Mouse (Mus musculus) cerebellum, adult 11 months (tissue): Measurements from ENCODE around the gene Gm44965.
"Not testable (repeated sequence)": the region's sequence is repeated elsewhere in the genome, so short reads cannot be mapped to it uniquely, and the experiment has no call there.

Experiments used
- DNase-seq: peaks from one replicate; pipeline ENCODE4 v3.0.0; 2022

The Gm44965 gene

DNA sequence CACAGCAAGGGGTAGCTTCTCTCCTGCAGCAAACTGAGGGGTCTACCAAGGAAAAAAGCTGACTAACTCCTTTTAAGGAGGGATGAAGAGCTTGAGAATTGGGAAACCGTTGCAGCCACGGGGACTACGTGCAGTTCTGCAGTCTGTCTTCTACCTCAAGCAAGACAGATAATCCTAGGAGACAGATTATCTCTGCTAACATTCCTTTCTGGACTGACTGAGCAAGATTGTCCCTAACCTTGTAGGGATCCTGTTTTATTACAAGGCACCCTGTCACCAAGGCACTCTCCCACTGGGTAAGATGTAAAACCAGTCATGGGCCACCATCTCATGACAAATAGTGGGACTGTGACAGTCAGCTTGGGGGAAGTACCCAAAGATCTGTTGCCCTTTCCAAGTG is 12.5 kb upstream of the Gm44965 start:
- DNase-seq: no peak

DNA sequence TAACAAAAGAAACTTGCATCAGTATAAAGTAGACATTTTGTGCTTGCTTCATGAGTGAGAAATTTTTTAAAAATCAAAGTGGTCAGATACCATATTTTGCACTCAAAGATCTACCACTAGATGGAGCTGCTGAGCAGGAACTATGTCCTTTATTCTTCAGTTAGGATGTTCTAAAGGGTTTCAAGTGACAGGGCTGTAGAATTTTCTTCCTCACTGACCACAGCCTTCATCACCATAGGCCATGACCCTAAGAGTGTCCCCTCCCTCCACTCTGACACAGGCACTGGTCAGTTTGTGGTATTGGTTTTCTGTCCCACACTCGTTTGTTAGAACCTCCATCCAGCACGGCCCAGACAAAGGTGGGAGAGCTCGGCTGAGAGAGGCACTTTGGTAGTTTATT is 11.7 kb upstream of the Gm44965 start:
- DNase-seq: no peak

DNA sequence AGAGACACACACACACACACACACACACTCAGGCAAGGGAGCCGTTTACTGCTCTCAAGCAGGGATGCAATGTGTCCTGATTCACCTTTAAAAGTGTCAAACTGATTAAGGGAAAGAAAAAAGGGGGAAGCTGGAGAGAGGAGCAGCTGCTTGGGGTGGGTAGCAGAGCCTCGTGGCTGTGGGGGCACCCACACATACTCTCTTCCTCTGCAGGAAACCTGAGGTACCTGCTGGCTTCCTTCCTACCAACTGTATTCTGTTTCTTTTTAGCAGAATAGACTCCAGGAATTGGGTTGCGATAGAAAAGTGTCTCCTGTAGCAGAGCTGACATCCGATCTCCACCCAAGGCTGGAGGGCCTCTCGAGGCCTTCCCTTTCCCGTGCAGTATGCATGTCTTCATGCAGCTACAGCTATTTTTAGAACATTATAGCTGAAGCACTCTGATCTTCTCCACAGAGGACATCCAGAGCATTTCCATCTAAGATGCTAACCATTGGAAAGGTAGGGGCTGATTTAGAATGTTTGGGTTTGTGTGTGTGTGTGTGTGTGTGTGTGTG is 4.5 kb upstream of the Gm44965 start, which contains the start of gene Gm45021:
Gm45021 (plus strand) TSS at position 417 of the 557 bp plus-strand sequence.
- DNase-seq: no peak

DNA sequence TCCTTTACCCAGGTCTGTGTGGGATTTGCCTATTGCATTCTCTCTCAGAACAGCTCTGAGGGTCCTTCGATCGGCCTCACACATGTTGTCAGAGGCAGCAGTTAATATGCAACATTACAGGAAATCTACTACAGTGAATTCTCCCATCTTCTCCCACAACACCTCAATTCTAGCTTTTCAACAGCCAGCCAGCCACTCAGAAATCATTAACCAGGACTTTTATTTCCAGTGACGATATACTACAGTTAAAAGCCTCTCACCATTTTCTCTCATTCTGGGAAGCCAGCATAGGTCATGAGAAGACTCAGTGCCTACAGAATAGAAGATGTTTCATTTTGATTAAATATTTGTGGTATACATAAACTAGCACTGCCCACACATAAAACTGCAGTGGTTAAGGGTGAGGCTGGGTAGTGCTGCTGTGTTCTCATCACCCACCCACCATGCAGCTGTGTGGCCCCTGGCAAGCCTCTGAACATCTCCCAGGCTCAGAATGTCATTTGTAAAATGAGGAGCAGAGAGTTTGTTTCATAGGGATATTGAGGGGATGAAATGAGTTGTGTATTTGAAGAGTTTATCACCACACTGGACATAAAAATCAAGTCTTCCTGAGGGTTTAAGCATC is 2.4 kb upstream of the Gm44965 start:
- no peak for DNase-seq

DNA sequence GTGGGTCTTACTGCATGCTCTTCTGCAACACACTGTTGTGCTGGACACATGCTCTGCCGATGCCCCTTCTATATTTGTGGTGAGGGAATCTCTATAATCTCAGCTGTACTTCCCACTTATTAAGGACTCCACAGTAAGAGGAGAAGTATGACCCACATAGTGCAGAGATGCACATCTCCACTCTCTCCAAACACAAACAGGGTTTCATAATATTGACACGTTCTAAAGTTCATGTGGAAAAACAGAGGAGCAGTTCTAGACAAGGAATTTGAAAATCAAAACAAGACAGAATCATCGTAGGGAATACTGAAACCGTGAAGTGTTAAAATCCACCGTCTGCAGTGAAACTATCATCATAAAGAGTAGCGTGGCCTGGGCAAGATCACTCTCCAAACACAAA is 1.9 kb upstream of the Gm44965 start:
- DNase-seq: no peak

DNA sequence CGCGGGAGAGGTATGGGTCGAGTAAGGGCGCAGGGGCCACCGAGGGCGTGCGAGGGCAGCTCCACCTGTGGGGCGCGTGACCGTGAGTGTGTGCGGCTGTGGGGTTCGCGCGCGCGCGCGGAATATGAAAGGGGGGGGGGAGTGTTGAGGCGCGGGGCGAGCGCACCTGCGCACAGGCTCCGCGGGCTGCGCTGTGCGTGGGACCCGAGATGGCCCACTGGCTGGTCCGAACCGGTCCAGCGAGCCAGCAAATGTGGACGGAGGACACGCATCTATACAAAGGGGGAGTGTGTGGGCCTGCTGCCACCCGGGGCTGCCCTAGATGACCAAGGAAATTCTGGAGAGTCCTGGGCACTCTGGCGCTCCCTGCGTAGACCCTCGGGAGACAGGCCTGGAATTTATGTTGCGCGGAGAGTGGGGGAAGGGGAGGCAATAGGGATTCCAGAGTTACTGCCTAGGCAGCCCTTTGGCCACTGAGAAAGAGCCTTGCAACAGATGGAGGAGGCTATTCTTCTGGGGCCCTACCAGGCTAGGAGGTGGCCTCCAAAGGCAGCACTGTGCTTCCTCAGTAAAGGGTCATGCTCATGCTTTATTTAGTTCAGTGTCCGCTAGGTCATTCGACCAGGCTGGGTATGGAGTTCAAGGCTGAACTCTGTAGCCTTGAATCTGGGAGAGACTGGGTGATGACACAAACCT is 450 bp downstream of the Gm44965 start:
- no peak for DNase-seq

DNA sequence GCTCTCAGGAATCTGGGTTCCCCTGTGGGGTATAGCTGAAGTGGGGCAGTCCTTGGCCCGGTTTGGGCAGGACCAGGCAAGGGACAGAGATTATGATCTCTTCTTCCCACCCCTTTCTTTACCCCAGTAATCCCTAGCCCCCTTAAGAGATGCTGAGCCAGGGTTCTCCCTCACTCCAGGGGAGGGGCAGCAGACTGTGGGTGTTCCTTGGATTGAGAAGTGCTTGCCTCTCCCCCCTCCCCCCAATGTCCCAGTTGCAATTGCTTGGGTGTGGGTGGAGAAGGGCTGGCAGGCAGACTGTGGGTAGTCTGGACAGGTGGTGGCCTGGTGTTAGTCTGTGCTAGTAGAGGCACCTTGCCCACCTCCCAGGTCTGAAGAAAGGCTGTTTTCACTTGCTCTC is 1.5 kb downstream of the Gm44965 start:
- DNase-seq: peak; percentile 41

DNA sequence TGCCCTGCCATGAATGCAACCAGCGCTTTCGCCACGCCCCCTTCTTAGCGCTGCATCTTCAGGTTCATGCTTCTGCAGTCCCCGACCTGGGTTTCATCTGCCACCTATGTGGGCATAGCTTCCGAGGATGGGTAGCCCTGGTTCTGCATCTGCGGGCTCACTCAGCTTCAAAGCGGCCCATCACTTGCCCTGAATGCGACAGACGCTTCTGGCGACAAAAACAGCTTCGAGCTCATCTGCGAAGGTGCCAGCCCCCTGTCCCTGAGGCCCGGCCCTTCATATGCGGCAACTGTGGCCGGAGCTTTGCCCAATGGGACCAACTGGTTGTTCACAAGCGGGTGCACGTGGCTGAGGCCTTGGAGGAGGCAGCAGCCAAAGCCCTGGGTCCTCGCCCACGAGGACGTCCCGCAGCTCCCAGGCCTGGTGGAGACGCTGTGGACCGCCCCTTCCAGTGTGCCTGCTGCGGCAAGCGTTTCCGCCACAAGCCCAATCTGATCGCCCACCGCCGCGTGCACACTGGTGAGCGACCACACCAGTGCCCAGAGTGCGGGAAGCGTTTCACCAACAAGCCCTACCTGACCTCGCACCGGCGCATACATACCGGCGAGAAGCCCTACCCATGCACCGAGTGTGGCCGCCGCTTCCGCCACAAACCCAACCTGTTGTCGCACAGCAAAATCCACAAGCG is 2.9 kb downstream of the Gm44965 start:
- DNase-seq: peak; percentile 31

DNA sequence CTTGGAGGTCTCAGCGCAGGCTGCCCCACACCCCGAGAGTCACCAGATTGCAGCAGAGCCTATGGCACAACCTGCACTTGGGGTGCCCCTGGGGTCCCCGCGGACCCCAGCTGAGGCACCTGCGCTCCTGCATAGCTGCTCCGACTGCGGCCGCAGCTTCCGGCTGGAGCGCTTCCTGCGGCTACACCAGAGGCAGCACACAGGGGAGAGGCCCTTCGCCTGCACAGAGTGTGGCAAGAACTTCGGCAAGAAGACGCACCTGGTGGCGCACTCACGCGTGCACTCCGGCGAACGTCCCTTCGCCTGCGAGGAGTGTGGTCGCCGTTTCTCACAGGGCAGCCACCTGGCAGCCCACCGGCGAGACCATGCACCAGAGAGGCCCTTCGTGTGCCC is 3.5 kb downstream of the Gm44965 start:
- DNase-seq: no peak

DNA sequence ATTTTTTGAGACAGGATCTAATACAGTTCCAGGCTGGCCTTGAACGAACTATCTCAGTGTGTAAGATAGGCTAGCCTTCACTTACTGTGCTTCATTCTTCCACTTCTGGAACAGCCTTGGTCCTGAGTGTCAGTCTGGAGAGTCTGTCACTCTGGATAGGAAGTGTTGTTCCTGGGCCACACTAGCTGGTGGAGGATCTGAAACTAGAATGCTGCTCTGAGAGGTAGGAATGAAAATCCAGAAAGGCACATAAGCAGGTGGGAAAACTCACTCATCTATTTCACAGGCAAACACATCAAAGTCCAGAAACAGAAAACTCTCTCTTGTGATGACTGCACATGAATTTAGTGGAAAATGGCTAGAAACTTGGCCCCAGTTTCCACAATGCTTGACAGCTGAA is 6.9 kb downstream of the Gm44965 start:
- DNase-seq: no peak

DNA sequence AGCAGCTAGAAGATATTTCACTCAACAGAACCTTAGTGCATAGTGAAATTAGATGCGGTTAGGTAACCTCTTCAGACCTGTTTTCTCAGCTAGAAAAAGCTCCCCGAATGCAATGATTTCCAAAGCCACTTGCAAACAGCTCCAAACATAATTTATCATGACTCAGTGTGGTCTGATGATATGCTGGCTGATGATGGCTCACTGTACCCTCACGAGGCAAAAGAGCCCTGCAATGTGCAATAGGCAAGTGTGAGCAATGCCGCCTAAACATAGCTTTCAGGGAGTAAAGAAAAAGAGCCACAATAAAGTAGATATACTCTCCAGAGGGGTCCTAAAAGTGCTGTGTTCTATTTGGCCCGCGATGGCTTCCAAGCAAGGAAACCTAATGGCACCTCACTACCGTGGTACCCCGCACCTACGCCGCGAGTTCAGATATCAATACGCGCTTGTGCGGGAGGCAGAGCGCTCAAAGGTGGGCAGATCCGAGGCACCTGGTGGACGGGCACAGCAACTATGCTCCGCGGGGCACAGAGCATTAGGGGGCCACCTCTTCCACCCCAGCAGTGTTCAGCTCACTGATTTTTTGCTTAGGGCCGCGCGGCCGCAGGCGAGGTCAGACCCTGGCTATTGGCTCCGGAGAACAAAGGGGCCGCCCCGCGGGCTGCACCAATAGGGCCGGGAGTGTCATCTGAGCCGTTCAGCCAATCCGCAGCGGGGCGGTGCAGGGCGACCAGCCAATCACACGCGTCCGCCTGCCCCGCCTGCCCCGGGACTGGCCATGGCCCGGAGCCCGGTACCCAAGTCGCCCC is 7.7 kb downstream of the Gm44965 start, which contains the start of gene Zfp775:
Zfp775 (plus strand) TSS at position 793 of the 809 bp plus-strand sequence.
- peak; percentile 98 for DNase-seq

DNA sequence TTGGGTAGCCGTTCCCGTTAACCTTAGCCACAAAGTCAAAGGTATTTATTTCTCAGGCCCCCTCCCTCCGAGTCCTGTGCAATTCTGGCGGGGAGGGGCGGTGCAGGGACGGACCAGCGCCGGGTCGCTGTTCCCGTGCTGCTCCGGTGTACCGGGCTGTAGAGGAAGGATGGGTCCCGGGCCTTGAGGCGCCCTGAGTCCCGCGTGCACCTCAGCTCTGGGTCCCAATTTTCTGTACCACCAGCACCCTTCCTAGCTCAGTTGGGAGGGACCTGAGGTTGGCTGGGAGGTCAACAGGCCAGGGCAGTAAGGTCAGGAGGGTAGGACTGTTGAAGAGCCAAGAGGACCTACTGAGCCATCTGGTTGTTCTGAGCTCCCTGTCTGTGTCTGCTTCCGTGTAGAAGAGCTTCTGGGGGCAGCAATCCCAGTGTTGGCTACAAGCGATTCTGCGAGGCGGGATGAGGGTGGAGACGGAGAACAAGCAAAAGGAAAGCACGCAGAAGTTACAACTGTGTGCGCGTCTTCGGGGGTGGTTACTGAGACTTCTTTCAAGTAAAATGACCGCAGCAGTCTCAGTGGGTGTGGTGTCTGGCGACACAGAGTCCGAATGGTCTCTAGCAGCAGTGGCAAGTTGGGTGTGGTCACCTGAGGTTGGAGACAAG is 8.5 kb downstream of the Gm44965 start:
- DNase-seq: no peak

DNA sequence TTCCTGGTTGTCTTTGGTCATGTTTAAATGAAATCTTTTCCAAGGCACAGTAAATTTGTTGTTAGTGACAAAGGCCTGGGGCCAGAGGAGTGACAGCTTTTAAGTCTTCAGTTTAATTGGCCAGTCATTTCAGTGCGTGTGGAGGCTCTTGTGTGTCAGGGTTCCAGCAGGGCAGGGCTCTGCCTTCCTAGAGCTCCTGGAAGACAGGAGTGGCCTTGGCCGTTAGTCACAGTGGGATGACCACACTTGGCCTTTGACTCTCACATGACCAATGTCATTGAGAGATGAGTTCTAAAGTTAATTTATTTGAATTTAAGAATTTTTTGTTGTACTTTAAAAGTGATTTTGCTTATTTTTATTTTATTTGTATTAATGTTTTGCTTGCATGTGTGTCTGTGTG is 14.4 kb downstream of the Gm44965 start:
- no peak for DNase-seq

DNA sequence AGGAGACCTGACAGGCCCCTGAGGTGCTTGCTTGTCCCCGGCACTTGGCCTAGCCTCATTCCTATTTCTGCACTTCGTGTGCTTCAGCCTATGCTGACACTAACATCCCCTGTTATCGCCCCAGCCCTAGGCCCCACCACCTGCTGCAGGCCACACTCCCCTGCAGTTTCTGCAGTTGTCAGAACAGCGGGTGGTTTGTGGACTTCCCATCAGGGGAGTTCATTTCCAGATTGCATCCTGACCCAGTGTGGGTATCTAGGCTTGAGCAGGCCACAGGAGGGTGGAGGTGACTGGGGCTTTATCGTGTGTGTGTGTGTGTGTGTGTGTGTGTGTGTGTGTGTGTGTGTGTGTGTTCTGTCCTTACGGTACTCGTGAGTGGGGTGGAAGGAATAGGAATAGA is 15.8 kb downstream of the Gm44965 start:
- DNase-seq: peak; percentile 41

DNA sequence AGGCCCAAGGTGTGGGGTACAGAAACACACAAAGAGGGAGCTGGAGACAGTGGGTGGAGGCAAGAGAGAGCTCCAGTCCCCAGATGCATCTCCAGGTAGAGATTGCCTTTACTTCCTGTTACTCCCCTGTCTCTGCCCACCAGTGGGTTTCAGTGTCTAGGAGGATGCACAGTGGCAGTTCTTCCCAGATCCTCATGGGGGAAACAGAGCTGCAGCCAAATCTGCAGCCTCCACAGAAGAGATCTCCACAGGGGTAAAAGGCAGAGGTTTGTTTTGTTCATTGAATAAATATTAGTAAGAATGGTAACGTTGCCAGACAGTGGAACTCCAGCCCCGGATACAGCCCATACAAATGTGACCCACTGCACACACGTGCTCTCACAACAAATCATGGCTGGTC is 16.9 kb downstream of the Gm44965 start:
- no peak for DNase-seq

DNA sequence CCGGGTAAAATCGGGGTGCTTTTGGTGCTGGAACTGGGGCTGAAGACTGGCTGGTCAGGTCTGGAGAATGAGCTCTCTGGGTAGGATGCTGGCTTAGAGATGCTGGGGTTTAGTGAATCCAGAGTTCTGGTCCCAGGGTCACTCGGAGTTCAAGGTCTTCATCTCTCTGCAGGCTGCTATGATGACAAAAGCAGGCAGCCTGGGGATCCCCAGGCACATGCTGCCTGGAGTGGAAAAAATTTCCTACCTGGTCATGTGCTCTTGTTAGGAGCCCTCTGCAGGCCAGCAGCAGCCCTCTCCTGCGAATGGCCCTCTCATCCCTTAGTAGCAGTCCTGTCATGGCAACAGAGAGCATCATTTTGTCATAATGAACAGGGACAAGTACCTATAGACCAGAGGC is 19.7 kb downstream of the Gm44965 start:
- DNase-seq: no peak

DNA sequence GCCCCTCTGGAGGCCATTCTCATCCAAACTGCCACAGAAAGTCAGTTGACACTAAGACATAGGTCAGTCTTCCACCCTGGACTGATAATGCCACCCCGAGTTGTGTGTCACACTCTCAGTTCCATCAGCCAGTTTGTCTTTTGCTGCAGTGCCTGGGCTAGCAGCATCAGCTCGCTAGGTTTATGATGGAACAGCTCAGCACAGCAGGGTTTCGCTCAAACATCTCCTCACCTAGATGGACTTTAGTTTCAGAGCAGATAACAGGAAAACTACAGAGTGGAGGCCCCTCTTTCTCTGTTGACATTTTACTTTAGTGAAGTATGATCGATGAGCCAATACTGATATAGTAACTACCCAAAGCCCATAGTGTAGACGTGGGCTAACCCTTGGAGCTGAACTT is 21.0 kb downstream of the Gm44965 start:
- no peak for DNase-seq

DNA sequence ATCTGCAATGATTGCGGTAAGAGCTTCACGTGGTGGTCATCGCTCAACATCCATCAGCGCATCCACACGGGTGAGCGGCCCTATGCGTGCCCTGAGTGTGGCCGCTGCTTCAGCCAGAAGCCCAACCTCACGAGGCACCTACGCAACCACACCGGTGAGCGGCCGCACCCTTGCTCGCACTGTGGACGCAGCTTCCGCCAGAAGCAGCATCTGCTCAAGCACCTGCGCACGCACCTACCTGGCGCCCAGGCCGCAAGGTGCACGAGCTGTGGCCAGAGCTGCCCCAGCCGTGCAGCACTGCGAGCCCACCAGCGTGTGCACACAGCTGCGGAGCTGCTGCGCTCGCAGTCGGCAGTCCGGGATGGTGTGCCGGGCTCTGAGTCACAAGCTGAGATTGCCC is 26.3 kb downstream of the Gm44965 start:
- no peak for DNase-seq

DNA sequence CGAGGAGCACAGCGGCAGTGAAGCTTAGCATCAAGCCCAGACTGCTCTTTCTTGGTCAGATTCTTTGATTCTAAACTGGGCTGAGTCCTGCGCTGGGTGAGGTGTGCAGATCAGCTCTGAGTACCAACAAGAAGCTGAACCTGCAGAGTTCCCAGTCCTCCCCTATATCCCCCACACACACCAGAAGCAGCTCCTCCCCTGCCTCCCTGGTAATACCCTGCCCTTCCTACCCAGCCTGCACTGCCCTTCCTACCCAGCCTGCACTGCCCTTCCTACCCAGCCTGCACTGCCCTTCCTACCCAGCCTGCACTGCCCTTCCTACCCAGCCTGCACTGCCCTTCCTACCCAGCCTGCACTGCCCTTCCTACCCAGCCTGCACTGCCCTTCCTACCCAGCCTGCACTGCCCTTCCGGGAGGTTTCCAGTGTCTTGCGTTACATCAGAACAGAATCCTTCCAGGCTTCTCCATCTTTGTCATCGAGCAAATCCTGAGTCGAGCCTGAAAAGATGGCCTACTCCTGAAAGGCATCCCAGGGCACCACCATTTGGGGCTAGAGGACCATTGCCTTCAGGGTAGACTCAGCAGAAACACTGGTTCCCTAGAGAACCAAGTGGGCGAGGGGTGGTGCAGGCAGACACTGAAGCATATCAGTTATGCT is 28.6 kb downstream of the Gm44965 start:
- DNase-seq: not testable (repeated sequence)

DNA sequence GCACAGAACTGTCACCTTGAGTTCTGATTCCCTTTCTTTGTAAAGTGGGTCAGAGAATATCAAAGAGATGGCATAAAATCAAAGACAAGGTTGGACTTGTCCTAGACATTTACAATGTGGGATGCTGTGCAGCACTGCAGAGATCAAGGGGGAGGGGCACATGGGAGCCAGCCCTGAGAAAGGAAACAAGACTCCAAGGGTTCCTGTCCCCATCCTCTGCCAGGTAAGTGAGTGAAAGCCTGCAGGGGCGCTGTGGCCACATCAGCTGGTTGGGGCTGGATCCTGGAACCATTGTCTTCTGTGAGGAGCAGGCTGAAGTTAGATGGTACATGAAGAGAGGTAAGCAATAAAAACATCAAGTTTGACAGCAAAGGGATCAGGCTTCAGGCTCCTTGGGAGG is 29.7 kb downstream of the Gm44965 start:
- no peak for DNase-seq

DNA sequence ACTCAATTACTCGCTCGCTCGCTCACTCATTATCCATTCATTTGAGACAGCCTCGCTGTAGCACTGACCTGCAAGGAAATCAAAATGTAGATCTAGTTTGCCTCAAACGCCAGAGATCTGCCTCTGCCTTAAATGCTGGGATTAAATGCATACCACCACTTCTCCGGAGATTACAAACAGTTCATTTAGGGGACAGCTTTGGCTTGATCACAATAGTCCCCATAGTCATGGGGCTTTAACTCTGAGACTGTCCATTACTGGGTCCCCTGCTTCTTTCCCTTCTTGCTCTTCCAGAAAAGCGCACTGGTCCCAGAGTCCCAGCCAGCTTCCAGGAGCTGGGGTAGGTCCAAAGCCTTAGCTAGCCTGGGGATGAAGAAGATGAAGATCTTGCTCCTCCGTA is 32.7 kb downstream of the Gm44965 start, which contains the start of gene AI854703:
AI854703 (plus strand) TSS at position 301 of the 400 bp plus-strand sequence.
- no peak for DNase-seq

DNA sequence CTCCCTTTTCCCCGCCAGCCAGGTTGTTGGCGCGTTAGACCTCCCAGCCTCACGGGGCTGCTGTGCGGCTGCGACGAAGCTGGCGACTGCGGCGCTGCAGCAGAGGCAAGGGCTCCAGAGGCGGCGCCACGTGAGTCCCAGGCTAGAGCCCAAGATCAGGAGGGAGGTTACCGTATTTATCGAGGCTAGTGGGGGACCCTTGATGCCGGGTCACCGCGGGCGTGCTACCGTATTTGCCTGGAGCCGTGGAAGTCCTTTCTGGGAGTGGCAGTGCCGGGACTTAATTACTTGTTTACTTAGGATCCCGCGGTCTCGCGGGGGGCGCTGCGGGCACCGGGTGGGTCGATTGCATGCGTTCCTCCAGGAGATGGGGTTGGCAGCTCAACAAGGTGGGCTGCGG is 33.2 kb downstream of the Gm44965 start:
- DNase-seq: peak; percentile 59
